Mouse (Mus musculus) erythroblast, embryonic 14.5 days (primary cell): ENCODE data around the gene Olfr957. TPM values are rescaled to one million over a fixed set of nuclear protein-coding genes. Genes with fewer than 3 reads are reported as not detected.

Experiments used
- H3K27me3 ChIP-seq: 2 replicates; pipeline ENCODE4 v1.6.1; 2012; ENCODE audit warnings: inconsistent platforms; ENCODE audit not compliant: control insufficient read depth
- H3K36me3 ChIP-seq: 2 replicates; pipeline ENCODE4 v1.6.1; 2012; ENCODE audit warnings: mild to moderate bottlenecking, inconsistent platforms; ENCODE audit not compliant: control insufficient read depth
- H3K4me1 ChIP-seq: 2 replicates; pipeline ENCODE4 v1.6.1; 2012; ENCODE audit warnings: inconsistent platforms; ENCODE audit not compliant: control insufficient read depth
- H3K4me3 ChIP-seq: replicated peaks from 2 replicates; pipeline ENCODE3; 2012; ENCODE audit warnings: moderate library complexity, mild to moderate bottlenecking, inconsistent platforms
- H3K9me3 ChIP-seq: 2 replicates; pipeline ENCODE4 v1.6.1; 2012; ENCODE audit warnings: low read length, inconsistent platforms, mixed read lengths; ENCODE audit not compliant: control insufficient read depth
- GATA1 ChIP-seq: IDR thresholded peaks from 2 replicates; pipeline ENCODE4 v1.6.1; 2012; ENCODE audit warnings: low read length, inconsistent platforms, mixed read lengths
- TAL1 ChIP-seq: IDR thresholded peaks from 3 replicates; pipeline ENCODE4 v1.6.1; 2012; ENCODE audit warnings: low read length, inconsistent platforms, mixed read lengths
- polyA plus RNA-seq: library from polyadenylated mRNA; stranded (reverse); fragments of >175 nt; gene quantifications from 2 replicates; pipeline ENCODE4 v1.2.3, GENCODE M21; 2012

Olfr957 gene
- not detected in 2 replicates for polyA plus RNA-seq

- Histone ChIP-seq H3K9me3 (no peaks in the 10 kb centered on the region), H3K4me3 (no peak within 1 kb of the TSS), H3K4me1 (no peaks in the 10 kb centered on the region), H3K27me3 (no peaks in the 10 kb centered on the region), H3K36me3 (no peaks in the 10 kb centered on the region)
- TF ChIP-seq GATA1 (no peak), TAL1 (no peak)
Observed at GRCm38 (mm10) chr9:39515531-39515930, at the start of gene Olfr957. Gene Olfr957, minus strand, starts transcription at chr9:39515809.

GRCm38 (mm10) chr9:39558349-39558647 lies 42.7 kb upstream of the Olfr957 start:
- Histone ChIP-seq H3K9me3 (no peaks in the 10 kb centered on the region), H3K4me1 (no peaks in the 10 kb centered on the region), H3K27me3 (no peaks in the 10 kb centered on the region), H3K4me3 (no peak overlapping the region), H3K36me3 (no peaks in the 10 kb centered on the region)
- no peak for TF ChIP-seq GATA1
- no peak for TF ChIP-seq TAL1

- TF ChIP-seq GATA1 (no peak), TAL1 (no peak)
- Histone ChIP-seq H3K4me3 (no peak overlapping the region), H3K27me3 (no peaks in the 10 kb centered on the region), H3K9me3 (no peaks in the 10 kb centered on the region), H3K4me1 (no peaks in the 10 kb centered on the region), H3K36me3 (no peaks in the 10 kb centered on the region)
Observed at GRCm38 (mm10) chr9:39557529-39558348, 42.1 kb upstream of the Olfr957 start.

GRCm38 (mm10) chr9:39553946-39554345 lies 38.3 kb upstream of the Olfr957 start, which contains the start of gene Olfr958:
Gene Olfr958, minus strand, starts transcription at chr9:39554054.
- no peak within 1 kb of the TSS for H3K4me3 ChIP-seq
- no peaks in the 10 kb centered on the region for H3K36me3 ChIP-seq
- TF ChIP-seq GATA1 (no peak), TAL1 (no peak)
- no peaks in the 10 kb centered on the region for H3K9me3 ChIP-seq
- no peaks in the 10 kb centered on the region for H3K4me1 ChIP-seq
- no peaks in the 10 kb centered on the region for H3K27me3 ChIP-seq

GRCm38 (mm10) chr9:39550806-39551205 lies 35.2 kb upstream of the Olfr957 start:
- no peaks in the 10 kb centered on the region for H3K4me1 ChIP-seq

GRCm38 (mm10) chr9:39523616-39524285 lies 8.1 kb upstream of the Olfr957 start:
- Histone ChIP-seq H3K4me1 (no peaks in the 10 kb centered on the region), H3K9me3 (no peaks in the 10 kb centered on the region), H3K27me3 (no peaks in the 10 kb centered on the region), H3K4me3 (no peak overlapping the region), H3K36me3 (no peaks in the 10 kb centered on the region)
- TF ChIP-seq TAL1, result no peak
- TF ChIP-seq GATA1, result no peak

More at GRCm38 (mm10) chr9:39550806-39551205, 35.2 kb upstream of the Olfr957 start:
- H3K9me3 ChIP-seq, result peaks cover 2% of the 10 kb centered on the region; the same call in 1 of the 2 replicates
- no peaks in the 10 kb centered on the region for H3K36me3 ChIP-seq
- no peak overlapping the region for H3K4me3 ChIP-seq
- no peaks in the 10 kb centered on the region for H3K27me3 ChIP-seq
- TF ChIP-seq GATA1, result no peak
- no peak for TF ChIP-seq TAL1

GRCm38 (mm10) chr9:39518595-39518994 lies 3.0 kb upstream of the Olfr957 start:
- no peak for TF ChIP-seq TAL1
- no peak for TF ChIP-seq GATA1
- Histone ChIP-seq H3K4me3 (no peak overlapping the region), H3K9me3 (no peaks in the 10 kb centered on the region), H3K27me3 (no peaks in the 10 kb centered on the region), H3K36me3 (no peaks in the 10 kb centered on the region), H3K4me1 (no peaks in the 10 kb centered on the region)

- no peak for TF ChIP-seq GATA1
- TF ChIP-seq TAL1, result no peak
Observed at GRCm38 (mm10) chr9:39509412-39509811, 6.2 kb downstream of the Olfr957 start.

GRCm38 (mm10) chr9:39508998-39509397 lies 6.6 kb downstream of the Olfr957 start:
- H3K36me3 ChIP-seq, result no peaks in the 10 kb centered on the region
- H3K4me3 ChIP-seq, result no peak overlapping the region
- H3K4me1 ChIP-seq, result no peaks in the 10 kb centered on the region
- H3K9me3 ChIP-seq, result no peaks in the 10 kb centered on the region
- H3K27me3 ChIP-seq, result no peaks in the 10 kb centered on the region
- no peak for TF ChIP-seq GATA1
- no peak for TF ChIP-seq TAL1

More at GRCm38 (mm10) chr9:39509412-39509811, 6.2 kb downstream of the Olfr957 start:
- no peaks in the 10 kb centered on the region for H3K36me3 ChIP-seq
- no peaks in the 10 kb centered on the region for H3K9me3 ChIP-seq
- H3K27me3 ChIP-seq, result no peaks in the 10 kb centered on the region
- H3K4me3 ChIP-seq, result no peak overlapping the region
- no peaks in the 10 kb centered on the region for H3K4me1 ChIP-seq
